Mouse (Mus musculus) midbrain, embryonic 10.5 days (tissue): ENCODE results near the gene Cer1. TPM values are rescaled to one million over a fixed set of nuclear protein-coding genes. Genes with fewer than 3 reads are reported as not detected.

Source experiments
- DNase-seq: peaks from one replicate; pipeline ENCODE4 v3.0.0-alpha.2; 2017; ENCODE audit warnings: low spot score
- H3K27ac ChIP-seq: fragments of 300-500 bp; sonication (generic); replicated peaks from 2 replicates; pipeline ENCODE4 v1.5.1; 2016; ENCODE audit warnings: mild to moderate bottlenecking
- H3K27me3 ChIP-seq: fragments of 300-500 bp; sonication (generic); 2 replicates; pipeline ENCODE4 v1.6.1; 2016; ENCODE audit warnings: low read depth, mild to moderate bottlenecking; ENCODE audit not compliant: poor library complexity, severe bottlenecking
- H3K36me3 ChIP-seq: fragments of 300-500 bp; sonication (generic); 2 replicates; pipeline ENCODE4 v1.6.1; 2016; ENCODE audit warnings: mild to moderate bottlenecking, moderate library complexity
- H3K4me1 ChIP-seq: fragments of 300-500 bp; sonication (generic); 2 replicates; pipeline ENCODE4 v1.6.1; 2016
- H3K4me3 ChIP-seq: fragments of 300-500 bp; sonication (generic); 2 replicates; pipeline ENCODE4 v1.5.1; 2016; ENCODE audit warnings: mild to moderate bottlenecking, moderate library complexity
- H3K9me3 ChIP-seq: fragments of 300-500 bp; sonication (generic); replicated peaks from 2 replicates; pipeline ENCODE4 v1.6.1; 2016; ENCODE audit warnings: mild to moderate bottlenecking
- WGBS: fragments of 180-500 bp; shearing (Covaris S2); methylation state at CpG from one replicate; pipeline ENCODE4 v1.1.7; 2016; 5-methylcytosine and 5-hydroxymethylcytosine counted together
- polyA plus RNA-seq: library from polyadenylated mRNA; unstranded; fragments of >200 nt; fragmentation: Nextera tagmentation; extraction: Ambion mirVana; gene quantifications from 2 replicates; pipeline ENCODE4 v1.2.1, GENCODE M21; 2016

Gene Cer1
- not detected in 2 replicates for polyA plus RNA-seq

- no peak within 1 kb of the TSS for H3K27ac ChIP-seq
- H3K4me3 ChIP-seq = no peak within 1 kb of the TSS
- H3K4me1 ChIP-seq = 0 out of 2 replicates have a peak, but pooled peaks cover under 1% of the 10 kb centered on the region
- H3K27me3 ChIP-seq = no peaks in the 10 kb centered on the region
- H3K36me3 ChIP-seq = no peaks in the 10 kb centered on the region
- WGBS = 74% methylated on average over 18 of the region's 19 CpGs
- no peaks in the 10 kb centered on the region for H3K9me3 ChIP-seq
- no peak for DNase-seq
Observed at GRCm38 (mm10) chr4:82884636-82885534, at the start of gene Cer1. TSS of gene Cer1 (minus strand) at chr4:82885148.

GRCm38 (mm10) chr4:82934308-82934707, 49.4 kb upstream of the Cer1 start:
- Histone ChIP-seq H3K27ac (no peak overlapping the region), H3K9me3 (no peaks in the 10 kb centered on the region), H3K4me1 (peaks cover 5% of the 10 kb centered on the region; the same call in 1 of the 2 replicates), H3K4me3 (no peak overlapping the region), H3K36me3 (0 out of 2 replicates have a peak, but pooled peaks cover 2% of the 10 kb centered on the region), H3K27me3 (no peaks in the 10 kb centered on the region)
- no peak for DNase-seq
- 23% methylated on average over 5 of the region's 5 CpGs for WGBS

GRCm38 (mm10) chr4:82933698-82934210, 48.8 kb upstream of the Cer1 start:
- Histone ChIP-seq H3K4me1 (peaks cover 5% of the 10 kb centered on the region; the same call in 1 of the 2 replicates), H3K9me3 (no peaks in the 10 kb centered on the region), H3K27ac (peak overlapping the region; percentile 69), H3K4me3 (0 out of 2 replicates have a peak overlapping the region, but pooled peaks have one; percentile 18), H3K27me3 (no peaks in the 10 kb centered on the region), H3K36me3 (no peaks in the 10 kb centered on the region)
- DNase-seq = peak; percentile 71
- WGBS = 21% methylated on average over 14 of the region's 14 CpGs

GRCm38 (mm10) chr4:82930079-82930478, 45.1 kb upstream of the Cer1 start:
- H3K4me3 ChIP-seq = no peak overlapping the region
- no peaks in the 10 kb centered on the region for H3K27me3 ChIP-seq
- H3K36me3 ChIP-seq = no peaks in the 10 kb centered on the region
- no peaks in the 10 kb centered on the region for H3K9me3 ChIP-seq
- 88% methylated on average over 5 of the region's 5 CpGs for WGBS
- H3K27ac ChIP-seq = no peak overlapping the region
- DNase-seq = no peak
- peaks cover 5% of the 10 kb centered on the region; the same call in 1 of the 2 replicates for H3K4me1 ChIP-seq

DNA sequence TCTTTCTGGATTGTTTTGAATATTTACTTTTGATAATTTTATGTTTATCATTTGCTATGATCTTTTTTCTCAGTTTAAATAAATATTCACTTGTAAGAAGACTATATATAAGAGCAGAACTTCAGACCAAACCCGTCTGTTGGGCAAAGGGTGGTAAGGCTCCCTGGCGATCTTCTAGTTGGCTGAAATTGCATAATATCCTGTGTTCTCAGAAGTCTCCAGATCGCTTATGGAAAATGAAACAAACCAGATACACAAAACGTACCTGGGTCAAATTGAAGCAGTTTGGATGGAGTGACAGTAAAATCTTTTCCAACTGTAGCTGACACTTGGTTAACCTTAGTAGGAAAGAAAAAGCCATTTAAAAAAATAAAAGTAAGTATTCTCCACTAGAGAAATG, 37.0 kb upstream of the Cer1 start:
- WGBS = 91% methylated on average over 4 of the region's 4 CpGs
- Histone ChIP-seq H3K27ac (no peak overlapping the region), H3K27me3 (no peaks in the 10 kb centered on the region), H3K4me1 (peaks cover under 1% of the 10 kb centered on the region; the same call in 1 of the 2 replicates), H3K9me3 (no peaks in the 10 kb centered on the region), H3K36me3 (no peaks in the 10 kb centered on the region), H3K4me3 (no peak overlapping the region)
- DNase-seq = no peak

- no peak for DNase-seq
- Histone ChIP-seq H3K9me3 (no peaks in the 10 kb centered on the region), H3K4me1 (peaks cover 15% of the 10 kb centered on the region), H3K36me3 (0 out of 2 replicates have a peak, but pooled peaks cover 3% of the 10 kb centered on the region), H3K4me3 (no peak overlapping the region), H3K27ac (no peak overlapping the region), H3K27me3 (no peaks in the 10 kb centered on the region)
- WGBS = 86% methylated on average over 2 of the region's 2 CpGs
Observed at GRCm38 (mm10) chr4:82918625-82919024, 33.7 kb upstream of the Cer1 start.

GRCm38 (mm10) chr4:82916678-82917050, 31.7 kb upstream of the Cer1 start:
- no peak for DNase-seq
- Histone ChIP-seq H3K9me3 (no peaks in the 10 kb centered on the region), H3K36me3 (peaks cover 3% of the 10 kb centered on the region; the same call in 1 of the 2 replicates), H3K4me3 (no peak overlapping the region), H3K4me1 (peaks cover 15% of the 10 kb centered on the region), H3K27ac (no peak overlapping the region), H3K27me3 (no peaks in the 10 kb centered on the region)
- 54% methylated on average over 5 of the region's 5 CpGs for whole genome bisulfite sequencing

GRCm38 (mm10) chr4:82916003-82916677, 31.2 kb upstream of the Cer1 start:
- no peaks in the 10 kb centered on the region for H3K9me3 ChIP-seq
- no peak overlapping the region for H3K4me3 ChIP-seq
- H3K4me1 ChIP-seq = peaks cover 15% of the 10 kb centered on the region
- DNase-seq = peak; percentile 18
- 59% methylated on average over 14 of the region's 14 CpGs for WGBS
- peaks cover 3% of the 10 kb centered on the region; the same call in 1 of the 2 replicates for H3K36me3 ChIP-seq
- peak overlapping the region; percentile 72 for H3K27ac ChIP-seq
- H3K27me3 ChIP-seq = no peaks in the 10 kb centered on the region

- no peak for DNase-seq
- Histone ChIP-seq H3K27me3 (no peaks in the 10 kb centered on the region), H3K36me3 (peaks cover 3% of the 10 kb centered on the region; the same call in 1 of the 2 replicates), H3K4me3 (no peak overlapping the region), H3K27ac (no peak overlapping the region), H3K4me1 (peaks cover 15% of the 10 kb centered on the region), H3K9me3 (no peaks in the 10 kb centered on the region)
- WGBS = 73% methylated on average over 7 of the region's 7 CpGs
Observed at GRCm38 (mm10) chr4:82915576-82915975, 30.6 kb upstream of the Cer1 start.

DNA sequence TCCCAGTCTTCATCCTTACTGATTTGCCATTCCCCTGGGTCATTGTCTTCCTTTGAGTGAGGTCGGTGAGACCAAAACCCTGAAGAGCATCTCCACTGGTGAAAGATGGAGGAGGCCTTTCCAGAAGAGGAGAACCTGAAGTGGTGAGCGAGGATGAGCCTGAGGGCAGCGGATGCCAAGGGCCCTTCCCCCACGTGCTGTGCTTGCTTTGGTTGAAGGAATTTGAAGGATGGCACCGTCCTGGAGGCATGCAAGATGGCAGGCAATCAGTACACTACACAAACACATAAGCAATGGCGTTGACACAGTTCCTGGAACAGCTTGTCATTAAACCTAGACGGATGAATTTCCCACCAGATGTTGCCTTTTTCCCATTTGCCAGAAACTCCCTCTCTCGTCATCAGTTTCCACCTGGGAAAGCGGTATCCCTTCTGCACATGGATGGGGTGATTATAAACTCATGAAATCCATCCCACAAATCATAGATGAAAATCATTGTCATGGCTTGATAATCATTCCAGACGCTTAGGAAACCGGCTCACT, 29.7 kb upstream of the Cer1 start:
- no peaks in the 10 kb centered on the region for H3K9me3 ChIP-seq

DNA sequence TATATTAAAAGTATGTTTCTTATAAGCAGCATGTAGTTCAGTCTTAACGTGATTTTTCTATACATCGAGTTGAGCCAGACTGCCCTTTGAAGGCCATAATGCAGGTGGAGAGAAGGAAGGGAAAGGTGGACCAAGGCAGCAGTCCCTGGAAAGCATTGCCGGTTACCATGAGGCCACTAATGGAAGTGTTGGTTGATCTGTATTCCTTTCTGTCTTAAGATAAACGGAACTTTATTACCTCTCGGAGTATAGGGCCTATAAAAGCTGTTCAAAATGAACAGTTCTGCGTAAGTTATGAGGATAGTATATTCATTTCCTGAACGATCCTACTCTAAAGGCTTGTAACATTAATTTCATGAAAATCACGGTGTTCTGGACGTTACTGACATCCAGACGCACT, 10.3 kb upstream of the Cer1 start:
- Histone ChIP-seq H3K9me3 (no peaks in the 10 kb centered on the region), H3K4me3 (no peak overlapping the region), H3K36me3 (peaks cover 2% of the 10 kb centered on the region; the same call in 1 of the 2 replicates), H3K27me3 (no peaks in the 10 kb centered on the region), H3K4me1 (0 out of 2 replicates have a peak, but pooled peaks cover under 1% of the 10 kb centered on the region), H3K27ac (no peak overlapping the region)
- 96% methylated on average over 10 of the region's 10 CpGs for WGBS
- DNase-seq = no peak

More for the DNA sequence above, 29.7 kb upstream of the Cer1 start:
- Histone ChIP-seq H3K27me3 (no peaks in the 10 kb centered on the region), H3K4me3 (no peak overlapping the region), H3K36me3 (peaks cover 3% of the 10 kb centered on the region; the same call in 1 of the 2 replicates), H3K27ac (no peak overlapping the region), H3K4me1 (peaks cover 15% of the 10 kb centered on the region)
- WGBS = 88% methylated on average over 11 of the region's 11 CpGs
- DNase-seq = no peak

GRCm38 (mm10) chr4:82892247-82892646, 7.3 kb upstream of the Cer1 start:
- no peak overlapping the region for H3K27ac ChIP-seq
- 90% methylated on average over 5 of the region's 5 CpGs for WGBS
- 0 out of 2 replicates have a peak, but pooled peaks cover 4% of the 10 kb centered on the region for H3K4me1 ChIP-seq
- no peaks in the 10 kb centered on the region for H3K27me3 ChIP-seq
- H3K4me3 ChIP-seq = no peak overlapping the region
- no peak for DNase-seq
- no peaks in the 10 kb centered on the region for H3K36me3 ChIP-seq
- H3K9me3 ChIP-seq = no peaks in the 10 kb centered on the region
